Mouse (Mus musculus) embryonic facial prominence, embryonic 10.5 days (tissue): ENCODE data around the gene Ip6k2. TPM values are rescaled to one million over a fixed set of nuclear protein-coding genes. Genes with fewer than 3 reads are reported as not detected.

ENCODE experiments used
- microRNA-seq: library from miRNA; unstranded; fragments of <30 nt; microRNA quantifications from one replicate; pipeline ENCODE4, GENCODE M21; 2017
- polyA plus RNA-seq: library from polyadenylated mRNA; unstranded; fragments of >200 nt; fragmentation: Nextera tagmentation; extraction: Ambion mirVana; gene quantifications from 2 replicates; pipeline ENCODE4 v1.2.1, GENCODE M21; 2016

Ip6k2 gene
- polyA plus RNA-seq, 1 experiment from 2014 or later = 103 TPM

Small RNA genes lying within 50 kb of the gene (microRNA-seq; reads per million reads assigned to microRNA genes)
- not detected for gene Gm23156

Other genes with a start within 250 kb of the Ip6k2 start
- 235 and 254 TPM in 2 replicates for gene Impdh2, start 223.5 kb upstream of the Ip6k2 start, polyA plus RNA-seq
- gene Ndufaf3, start 216.4 kb upstream of the Ip6k2 start, polyA plus RNA-seq = 42.4 and 44.1 TPM in 2 replicates
- 191 and 200 TPM in 2 replicates for gene Dalrd3, start 213.9 kb upstream of the Ip6k2 start, polyA plus RNA-seq
- 200 and 215 TPM in 2 replicates for gene Wdr6, start 205.1 kb upstream of the Ip6k2 start, polyA plus RNA-seq
- gene P4htm, start 186.1 kb upstream of the Ip6k2 start, polyA plus RNA-seq = 7.0 and 7.2 TPM in 2 replicates
- 57.9 and 62.5 TPM in 2 replicates for gene Arih2, start 134.4 kb upstream of the Ip6k2 start, polyA plus RNA-seq
- gene Slc25a20, start 121.7 kb upstream of the Ip6k2 start, polyA plus RNA-seq = 30.4 and 35.1 TPM in 2 replicates
- gene Prkar2a, start 94.5 kb upstream of the Ip6k2 start, polyA plus RNA-seq = 24.7 and 26.2 TPM in 2 replicates
- 14.8 and 15.0 TPM in 2 replicates for gene Nckipsd, start 24.6 kb downstream of the Ip6k2 start, polyA plus RNA-seq
- gene Celsr3, start 42.5 kb downstream of the Ip6k2 start, polyA plus RNA-seq = 1.6 and 1.7 TPM in 2 replicates
- 13.3 and 14.0 TPM in 2 replicates for gene Slc26a6, start 69.5 kb downstream of the Ip6k2 start, polyA plus RNA-seq
- not detected in 2 replicates for gene Tmem89, start 130.8 kb downstream of the Ip6k2 start, polyA plus RNA-seq
- 488 and 506 TPM in 2 replicates for gene Uqcrc1, start 152.8 kb downstream of the Ip6k2 start, polyA plus RNA-seq
- gene Col7a1, start 169.8 kb downstream of the Ip6k2 start, polyA plus RNA-seq = 1.1 and 2.0 TPM in 2 replicates
- not detected in 2 replicates for gene Ucn2, start 202.2 kb downstream of the Ip6k2 start, polyA plus RNA-seq
- 10.0 and 12.2 TPM in 2 replicates for gene Pfkfb4, start 208.0 kb downstream of the Ip6k2 start, polyA plus RNA-seq